Mouse (Mus musculus): ENCODE results near the gene Cyp2b9.
"Not testable (repeated sequence)": the region's sequence is repeated elsewhere in the genome, so short reads cannot be mapped to it uniquely, and the experiment has no call there.

Cyp2b9 gene

GRCm38 (mm10) chr7:26173111-26173510 lies at the start of gene Cyp2b9:
Gene Cyp2b9, plus strand, starts transcription at chr7:26173411.
- not testable (repeated sequence) for DNase-seq (ENCODE audit: low spot score)

GRCm38 (mm10) chr7:26139623-26140022 lies 33.6 kb upstream of the Cyp2b9 start:
- DNase-seq (ENCODE audit: low spot score): not testable (repeated sequence)

- DNase-seq (ENCODE audit: low spot score): not testable (repeated sequence)
Measured at GRCm38 (mm10) chr7:26143657-26144056, 29.6 kb upstream of the Cyp2b9 start.

- DNase-seq (ENCODE audit: low spot score): not testable (repeated sequence)
Measured at GRCm38 (mm10) chr7:26168765-26169536, 4.3 kb upstream of the Cyp2b9 start.

- DNase-seq (ENCODE audit: low spot score): no peak
Measured at GRCm38 (mm10) chr7:26201083-26201482, 27.9 kb downstream of the Cyp2b9 start.

GRCm38 (mm10) chr7:26260034-26260433 lies 86.8 kb downstream of the Cyp2b9 start, which contains the start of gene Vmn1r184:
Gene Vmn1r184, plus strand, starts transcription at chr7:26260334.
- DNase-seq (ENCODE audit: low spot score): not testable (repeated sequence)
